Mouse (Mus musculus) T-helper 17 cell (primary cell): ENCODE measurements around the gene Cep290.
"Not testable (repeated sequence)": the region's sequence is repeated elsewhere in the genome, so short reads cannot be mapped to it uniquely, and the experiment has no call there.

ENCODE experiments used
- in situ Hi-C, 2 experiments: fragments of 300-600 bp; cut with MboI, MseI; formaldehyde crosslinking; loops; 1 replicate in 1 of 2; 2 replicates in 1 of 2; pipeline ENCODE4 v1.15.1; 2025; ENCODE audit warnings: high pct_unique_total_duplicates in 2 of 2

Gene Cep290

DNA sequence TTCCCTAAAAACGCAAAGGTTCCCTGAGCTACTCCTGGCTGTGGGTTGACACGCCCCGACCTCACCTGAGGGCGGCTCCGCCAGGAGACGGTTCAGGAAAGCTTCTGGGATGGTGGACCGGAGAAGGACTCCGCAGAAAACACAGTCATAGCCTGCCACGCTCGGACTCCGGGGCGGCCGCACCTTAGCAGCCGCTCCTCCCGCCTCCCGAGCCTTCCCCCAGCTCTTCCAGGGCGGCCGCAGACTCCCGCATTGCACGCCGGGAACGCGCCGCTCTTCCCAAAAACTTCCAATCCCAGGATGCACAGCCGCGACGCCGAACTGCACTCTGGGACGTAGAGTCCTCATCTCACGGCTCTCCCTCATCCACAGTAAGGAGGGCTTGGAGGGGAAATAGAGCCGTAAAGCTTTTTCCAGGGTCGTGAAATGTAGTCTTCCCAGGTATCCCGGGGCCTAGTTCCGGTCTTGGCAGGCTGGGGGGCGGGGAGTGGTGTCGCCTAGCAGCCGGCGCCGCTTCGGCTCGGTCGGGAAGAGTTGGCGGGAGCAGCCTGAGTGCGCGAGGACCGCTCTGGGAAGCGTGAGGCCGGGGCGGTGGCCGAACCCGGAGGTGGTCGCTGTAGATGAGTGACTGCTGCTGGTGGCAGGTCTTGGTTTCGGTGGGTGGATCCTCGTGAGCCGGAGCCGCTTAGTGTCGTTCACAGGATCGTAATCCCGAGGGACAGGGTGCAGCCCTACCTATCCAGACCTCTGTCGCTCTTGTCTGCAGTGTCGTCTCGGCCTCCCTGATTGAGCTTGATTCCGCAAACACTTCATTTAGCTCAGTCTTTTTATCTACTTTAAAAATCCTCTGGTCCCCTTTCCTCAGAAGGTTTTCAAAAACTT lies at the start of gene Cep290, which contains the start of gene Tmtc3:
Gene Cep290, plus strand, starts transcription at position 462 of the 882 bp plus-strand sequence.
Gene Tmtc3, minus strand, starts transcription at position 254 of the 882 bp plus-strand sequence.
- in situ Hi-C loops: loop anchor here in 1 of 2 experiments (25.0 kb wide), 1 partner anchor 1350 kb away; the partner anchor contains the start of gene Phxr2

GRCm38 (mm10) chr10:100449394-100449793 lies 38.0 kb upstream of the Cep290 start:
- in situ Hi-C loops: no loop called here

DNA sequence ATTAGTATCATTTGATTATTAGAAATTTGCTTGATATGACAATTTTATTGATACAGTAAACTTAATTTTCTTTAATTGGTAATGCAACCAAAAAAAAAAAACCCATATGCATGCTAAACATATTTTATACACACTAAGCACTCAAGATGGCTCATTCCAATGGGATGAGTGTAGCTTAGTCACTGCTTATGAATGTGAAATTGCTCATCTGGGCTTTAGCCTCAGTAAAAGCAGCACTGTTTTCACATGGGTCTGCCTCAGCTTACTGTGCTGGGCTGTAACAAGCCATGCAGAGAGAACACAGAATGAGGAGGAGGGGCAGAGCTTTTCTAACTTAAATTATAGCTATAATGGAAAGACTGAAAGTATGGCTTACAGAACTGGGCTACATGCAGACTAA lies 26.8 kb upstream of the Cep290 start:
- in situ Hi-C loops: no loop called here

- in situ Hi-C loops: loop anchor here in 1 of 2 experiments (25.0 kb wide), 1 partner anchor 1338 kb away; the partner anchor contains the start of gene Phxr2
Measured at GRCm38 (mm10) chr10:100475040-100475439, 12.3 kb upstream of the Cep290 start.

GRCm38 (mm10) chr10:100479538-100479937 lies 7.8 kb upstream of the Cep290 start:
- in situ Hi-C loops: loop anchor here in 1 of 2 experiments (25.0 kb wide), 1 partner anchor 1342 kb away; the partner anchor contains the start of gene Phxr2

GRCm38 (mm10) chr10:100486701-100487096 lies 659 bp upstream of the Cep290 start:
- in situ Hi-C loops: loop anchor here in 1 of 2 experiments (25.0 kb wide), 1 partner anchor 1349 kb away; the partner anchor contains the start of gene Phxr2

- in situ Hi-C loops: loop anchor here in 1 of 2 experiments (25.0 kb wide), 1 partner anchor 1355 kb away; the partner anchor contains the start of gene Phxr2
Measured at GRCm38 (mm10) chr10:100491916-100492315, 4.6 kb downstream of the Cep290 start.

GRCm38 (mm10) chr10:100498309-100498708 lies 11.0 kb downstream of the Cep290 start:
- in situ Hi-C loops: loop anchor here in 1 of 2 experiments (25.0 kb wide), 1 partner anchor 1361 kb away; the partner anchor contains the start of gene Phxr2

- in situ Hi-C loops: no loop called here
Measured at GRCm38 (mm10) chr10:100508170-100508569, 20.8 kb downstream of the Cep290 start.

DNA sequence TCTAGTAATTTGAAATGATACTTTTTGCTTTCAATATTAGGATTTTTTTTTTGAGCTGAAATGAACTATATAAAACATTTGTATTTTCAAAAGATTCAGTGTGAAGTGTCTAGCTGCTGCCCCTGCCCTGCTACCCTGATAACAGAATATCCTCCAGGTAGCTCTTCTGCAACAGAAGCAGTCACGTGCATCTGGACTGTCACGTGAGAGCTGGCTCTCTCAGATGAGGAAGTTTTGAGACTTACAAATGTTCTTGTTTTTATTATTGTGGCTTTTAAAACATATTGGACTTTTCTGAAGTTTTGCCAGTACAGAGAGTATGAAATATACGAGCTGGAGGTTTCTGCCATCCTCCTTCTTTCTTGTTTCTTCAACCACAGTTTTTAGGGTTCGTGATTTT lies 34.3 kb downstream of the Cep290 start:
- in situ Hi-C loops: no loop called here

- in situ Hi-C loops: no loop called here
Measured at GRCm38 (mm10) chr10:100522330-100522729, 35.0 kb downstream of the Cep290 start.

DNA sequence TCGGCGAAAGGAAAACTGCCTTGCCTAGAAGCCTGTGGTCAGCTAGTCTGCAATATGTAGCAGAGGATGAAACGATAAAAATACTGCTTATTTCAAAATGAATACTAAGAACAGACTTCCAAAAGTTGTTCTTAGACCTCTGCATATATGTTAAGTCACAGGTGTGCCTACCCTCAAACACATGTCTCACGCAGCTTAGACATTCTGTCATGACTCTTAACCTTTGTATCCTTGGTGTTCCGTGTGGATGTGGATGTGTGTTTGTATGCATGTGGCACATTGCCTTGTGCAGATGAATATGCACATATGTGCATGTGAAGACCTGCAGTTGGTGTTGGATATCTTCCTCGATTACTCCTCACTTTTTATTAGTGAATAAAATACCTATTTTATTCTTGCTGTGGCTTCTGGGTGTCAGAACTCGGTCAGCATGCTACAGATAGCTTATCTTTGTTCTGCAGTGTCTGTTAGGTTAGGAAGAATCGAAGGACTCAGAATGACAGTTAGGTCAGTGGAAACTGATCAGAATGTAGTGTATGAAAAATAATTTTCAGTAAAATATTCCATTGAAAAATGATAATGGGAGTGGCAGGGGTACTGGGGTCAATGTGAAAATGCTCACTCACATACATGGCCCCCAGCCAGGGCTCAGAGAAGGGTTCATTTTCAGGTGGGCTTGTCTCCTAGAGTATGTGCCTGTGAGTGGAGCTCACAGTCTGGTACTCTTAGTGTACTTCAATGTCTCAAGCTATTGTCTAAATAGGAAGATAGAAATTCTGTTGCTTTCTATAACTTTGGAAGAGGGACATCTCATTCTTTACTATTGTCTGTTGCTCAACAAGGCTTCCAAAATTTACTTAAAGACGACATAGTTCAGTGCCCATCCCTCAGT lies 37.4 kb downstream of the Cep290 start:
- in situ Hi-C loops: no loop called here

DNA sequence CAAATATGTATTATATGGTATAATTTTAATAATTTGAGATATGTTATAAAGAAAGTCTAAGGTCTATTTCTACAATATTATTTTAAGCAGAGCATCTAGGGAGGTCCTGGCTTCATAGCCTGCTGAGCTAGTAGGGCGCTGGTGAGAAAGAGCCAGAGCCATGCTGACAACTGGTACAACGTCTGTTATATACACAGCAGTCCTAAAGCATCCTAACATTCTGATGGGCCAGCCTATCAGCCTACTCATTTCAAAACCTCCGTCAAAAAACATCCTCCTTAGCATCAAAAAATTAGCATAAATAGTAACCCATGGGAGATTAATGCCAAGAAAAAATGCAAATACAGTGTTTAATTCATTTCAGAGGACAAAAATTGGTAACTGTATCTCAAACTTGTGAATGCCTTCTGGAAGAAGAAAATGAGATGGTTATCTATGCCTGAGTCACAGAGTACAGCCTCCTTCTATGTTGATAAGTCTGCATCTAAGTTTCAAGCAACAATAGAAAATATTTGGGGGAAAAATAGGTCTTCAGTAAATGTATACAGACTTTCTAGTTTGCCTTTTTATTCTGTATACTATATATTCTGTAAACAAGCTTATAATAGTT lies 69.3 kb downstream of the Cep290 start:
- in situ Hi-C loops: loop anchor here in 1 of 2 experiments (5.0 kb wide), 1 partner anchor 101 kb away; no protein-coding TSS in a partner anchor

GRCm38 (mm10) chr10:100560194-100560883 lies 73.0 kb downstream of the Cep290 start:
- in situ Hi-C loops: not testable (repeated sequence)

- in situ Hi-C loops: no loop called here
Measured at GRCm38 (mm10) chr10:100564112-100564511, 76.8 kb downstream of the Cep290 start.

DNA sequence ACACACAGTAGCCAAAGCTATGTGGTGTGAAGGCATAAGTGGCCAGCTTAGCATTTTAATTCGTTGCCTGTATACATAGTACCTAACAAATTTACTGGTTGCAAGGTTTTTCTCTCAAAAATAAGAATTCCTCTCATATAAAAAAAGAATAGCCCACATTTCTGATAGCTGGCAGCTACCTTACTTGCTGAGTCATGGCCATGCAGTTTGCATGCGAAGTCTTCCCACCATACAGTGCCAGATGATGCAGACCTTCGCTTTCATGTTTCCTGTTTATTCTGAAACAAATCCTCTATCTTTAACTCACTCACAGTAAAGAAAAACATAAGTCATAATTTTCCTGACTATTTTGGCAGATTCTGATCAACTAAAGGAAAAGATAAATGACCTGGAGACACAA lies 84.3 kb downstream of the Cep290 start:
- in situ Hi-C loops: no loop called here

DNA sequence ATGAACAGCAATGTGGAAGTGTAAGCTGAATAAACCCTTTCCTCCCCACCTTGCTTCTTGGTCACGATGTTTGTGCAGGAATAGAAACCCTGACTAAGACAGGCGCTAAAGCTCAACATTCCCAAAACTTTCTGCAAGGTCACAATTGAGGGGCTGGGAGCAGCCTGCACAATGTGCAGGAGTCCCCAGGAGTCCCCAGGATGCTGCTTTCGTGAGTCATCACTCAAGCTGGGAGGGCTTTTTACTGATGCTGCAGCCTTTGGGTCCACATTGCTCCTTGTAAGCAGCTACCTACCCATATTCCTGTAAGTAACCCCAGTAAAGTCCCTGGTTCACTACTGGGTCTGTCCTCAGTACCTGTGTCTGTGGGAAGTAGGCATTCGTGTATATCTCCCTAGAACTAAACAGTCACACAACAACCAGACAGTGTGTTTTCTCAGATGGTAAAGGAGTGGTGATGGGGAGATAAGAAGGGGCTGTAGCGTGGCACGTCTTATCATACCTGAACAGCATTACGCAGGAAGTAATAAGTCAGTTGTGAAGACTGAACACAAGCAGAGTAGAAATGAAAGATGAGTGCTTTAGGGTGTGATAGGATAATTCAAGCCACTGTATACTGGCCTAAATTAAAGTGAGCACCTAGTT lies 87.3 kb downstream of the Cep290 start:
- in situ Hi-C loops: no loop called here

- in situ Hi-C loops: no loop called here
Measured at GRCm38 (mm10) chr10:100575294-100575693, 87.9 kb downstream of the Cep290 start.

GRCm38 (mm10) chr10:100584178-100584577 lies 96.8 kb downstream of the Cep290 start:
- in situ Hi-C loops: no loop called here

GRCm38 (mm10) chr10:100588524-100588923 lies 101.2 kb downstream of the Cep290 start:
- in situ Hi-C loops: loop anchor here in 1 of 2 experiments (5.0 kb wide), 1 partner anchor 46 kb away; no protein-coding TSS in a partner anchor
